Mouse (Mus musculus): ENCODE data around the gene Klf8.

- TF ChIP-seq CTCF (IDR thresholded peaks at IDR 0.05) (peak; percentile 53), EP300 (IDR thresholded peaks at IDR 0.05) (no peak)
Observed at GRCm38 (mm10) chrX:153369780-153370179, 132.5 kb downstream of the Klf8 start.
